Mouse (Mus musculus) WW6 (cell line): ENCODE measurements at regions not wholly inside any gene's neighbourhood (a gene's known extent, or its start where the extent isn't known, plus 50 kb on each side); places are given as distances from the start of the nearest gene placed in this dataset.
"Not testable (repeated sequence)": the region's sequence is repeated elsewhere in the genome, so short reads cannot be mapped to it uniquely, and the experiment has no call there.

ENCODE experiments used
- DNase-seq: peaks from one replicate; pipeline ENCODE4 v3.0.0-alpha.2; 2013; ENCODE audit warnings: low read depth, low spot score

- peak; percentile 11 for DNase-seq
These were observed 221.0 kb downstream of the Grxcr1 start for GRCm38 (mm10) chr5:68252671-68253070.

GRCm38 (mm10) chr5:68253476-68253875 lies 221.8 kb downstream of the Grxcr1 start:
- no peak for DNase-seq

- no peak for DNase-seq
These were observed 222.5 kb downstream of the Grxcr1 start for GRCm38 (mm10) chr5:68254111-68254510.

- no peak for DNase-seq
These were observed 232.6 kb downstream of the Grxcr1 start for GRCm38 (mm10) chr5:68264206-68264605.

GRCm38 (mm10) chr5:68274271-68274670 lies 242.6 kb downstream of the Grxcr1 start:
- DNase-seq, result no peak

- no peak for DNase-seq
These were observed 244.1 kb downstream of the Grxcr1 start for GRCm38 (mm10) chr5:68275558-68276263.

GRCm38 (mm10) chr5:68295774-68296173 lies 264.1 kb downstream of the Grxcr1 start:
- not testable (repeated sequence) for DNase-seq

- no peak for DNase-seq
These were observed 281.6 kb downstream of the Grxcr1 start for GRCm38 (mm10) chr5:68313187-68313586.

GRCm38 (mm10) chr5:68318979-68319378 lies 287.3 kb downstream of the Grxcr1 start:
- no peak for DNase-seq

GRCm38 (mm10) chr5:68326998-68327593 lies 295.5 kb downstream of the Grxcr1 start:
- DNase-seq, result no peak

- no peak for DNase-seq
These were observed 297.7 kb downstream of the Grxcr1 start for GRCm38 (mm10) chr5:68329311-68329710.

GRCm38 (mm10) chr5:68329828-68330227 lies 298.2 kb downstream of the Grxcr1 start:
- DNase-seq, result no peak

GRCm38 (mm10) chr5:68350921-68351320 lies 319.3 kb downstream of the Grxcr1 start:
- DNase-seq, result no peak

GRCm38 (mm10) chr5:68351793-68352192 lies 320.2 kb downstream of the Grxcr1 start:
- no peak for DNase-seq

GRCm38 (mm10) chr5:68353211-68353610 lies 321.6 kb downstream of the Grxcr1 start:
- no peak for DNase-seq

- DNase-seq, result not testable (repeated sequence)
These were observed 322.2 kb downstream of the Grxcr1 start for GRCm38 (mm10) chr5:68353816-68354215.

- DNase-seq, result no peak
These were observed 330.1 kb downstream of the Grxcr1 start for GRCm38 (mm10) chr5:68361581-68362211.

GRCm38 (mm10) chr5:68373082-68373481 lies 341.4 kb downstream of the Grxcr1 start:
- DNase-seq, result no peak
